Mouse (Mus musculus): ENCODE results near the gene Smcr8.
"Not testable (repeated sequence)": the region's sequence is repeated elsewhere in the genome, so short reads cannot be mapped to it uniquely, and the experiment has no call there.

GRCm38 (mm10) chr11:60811618-60812017 is 34.3 kb downstream of the Smcr8 start, which contains the start of gene Shmt1:
- TF ChIP-seq POLR2A (IDR thresholded peaks at IDR 0.05; ENCODE audit: borderline replicate concordance, low read depth, low read length); CTCF (IDR thresholded peaks at IDR 0.05; ENCODE audit: low read depth, low read length): not testable (repeated sequence)
